Mouse (Mus musculus): ENCODE measurements around the gene Kif18b. TPM values are rescaled to one million over a fixed set of nuclear protein-coding genes. Genes with fewer than 3 reads are reported as not detected.

The Kif18b gene
- polyA plus RNA-seq, 1 experiment from 2014 or later: 10.3 TPM

DNA sequence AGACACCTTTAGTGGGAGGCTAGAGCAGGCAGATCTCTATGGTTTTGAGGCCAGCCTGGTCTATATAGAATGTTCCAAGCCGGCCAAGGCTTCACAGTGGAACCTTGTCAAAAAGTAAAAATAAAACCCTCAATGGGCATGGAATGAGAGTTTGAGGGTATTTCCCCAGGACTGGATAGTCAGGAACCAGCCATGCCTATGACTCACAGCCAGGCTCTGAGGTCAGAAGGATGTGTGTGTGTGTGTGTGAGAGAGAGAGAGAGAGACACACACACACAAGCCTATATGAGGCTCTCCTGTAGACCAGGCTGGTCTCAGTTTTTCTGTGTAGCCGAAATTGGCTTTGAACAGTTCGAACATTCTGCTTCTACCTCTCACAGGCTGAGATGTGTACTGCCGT is 30.2 kb downstream of the Kif18b start:
- Histone ChIP-seq H3K4me1 (peaks cover 15% of the 10 kb centered on the region), H3K27ac (no peak overlapping the region), H3K4me3 (no peak overlapping the region), H3K4me2 (no peak overlapping the region), H3K9ac (no peak overlapping the region), H3K36me3 (ENCODE audit: poor library complexity, severe bottlenecking) (no peaks in the 10 kb centered on the region), H3K27me3 (peaks cover 57% of the 10 kb centered on the region), H3K9me3 (replicated peaks) (no peaks in the 10 kb centered on the region)
- 83% methylated on average over 4 of the region's 4 CpGs for WGBS
- ATAC-seq: no peak

DNA sequence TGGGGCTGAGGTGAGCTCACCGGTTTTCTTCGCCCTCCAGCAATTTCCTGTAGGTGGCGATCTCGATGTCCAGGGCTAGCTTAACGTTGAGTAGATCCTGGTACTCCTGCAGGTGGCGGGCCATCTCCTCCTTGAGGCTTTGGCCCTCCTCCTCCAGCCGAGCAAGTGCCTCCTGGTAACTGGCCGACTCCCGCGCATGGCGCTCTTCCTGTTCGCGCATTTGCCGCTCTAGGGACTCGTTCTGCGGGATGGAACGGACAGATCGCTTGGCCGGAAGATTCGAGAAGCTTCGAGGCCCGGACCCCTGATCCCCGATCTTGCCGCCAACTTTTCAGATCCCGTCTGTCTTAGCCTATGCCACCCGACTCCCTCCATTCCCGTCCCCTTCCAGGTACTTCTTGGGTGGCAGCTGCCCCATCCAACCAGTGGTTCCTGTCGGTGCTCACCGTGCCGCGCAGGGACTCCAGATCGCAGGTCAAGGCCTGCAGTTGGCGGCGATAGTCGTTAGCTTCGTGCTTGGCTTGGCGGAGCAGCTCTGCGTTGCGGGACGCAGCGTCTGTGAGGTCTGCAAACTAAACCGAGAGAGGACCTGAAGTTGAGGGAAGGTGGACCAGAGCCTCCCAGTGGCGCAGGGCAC is 31.8 kb downstream of the Kif18b start:
- Histone ChIP-seq H3K9ac (peak overlapping the region; percentile 52), H3K9me3 (replicated peaks) (no peaks in the 10 kb centered on the region), H3K4me3 (peak overlapping the region; percentile 24), H3K36me3 (ENCODE audit: poor library complexity, severe bottlenecking) (no peaks in the 10 kb centered on the region), H3K27ac (no peak overlapping the region), H3K27me3 (peaks cover 57% of the 10 kb centered on the region), H3K4me2 (peak overlapping the region; percentile 54), H3K4me1 (peaks cover 8% of the 10 kb centered on the region)
- ATAC-seq: no peak
- 3% methylated on average over 43 of the region's 43 CpGs for WGBS

GRCm38 (mm10) chr11:102890096-102890495 is 34.8 kb downstream of the Kif18b start:
- Histone ChIP-seq H3K9me3 (replicated peaks) (no peaks in the 10 kb centered on the region), H3K36me3 (ENCODE audit: poor library complexity, severe bottlenecking) (no peaks in the 10 kb centered on the region), H3K9ac (no peak overlapping the region), H3K27ac (no peak overlapping the region), H3K4me2 (no peak overlapping the region), H3K4me1 (peaks cover 10% of the 10 kb centered on the region), H3K27me3 (peaks cover 47% of the 10 kb centered on the region), H3K4me3 (no peak overlapping the region)
- ATAC-seq: no peak
- WGBS: 71% methylated on average over 5 of the region's 5 CpGs

DNA sequence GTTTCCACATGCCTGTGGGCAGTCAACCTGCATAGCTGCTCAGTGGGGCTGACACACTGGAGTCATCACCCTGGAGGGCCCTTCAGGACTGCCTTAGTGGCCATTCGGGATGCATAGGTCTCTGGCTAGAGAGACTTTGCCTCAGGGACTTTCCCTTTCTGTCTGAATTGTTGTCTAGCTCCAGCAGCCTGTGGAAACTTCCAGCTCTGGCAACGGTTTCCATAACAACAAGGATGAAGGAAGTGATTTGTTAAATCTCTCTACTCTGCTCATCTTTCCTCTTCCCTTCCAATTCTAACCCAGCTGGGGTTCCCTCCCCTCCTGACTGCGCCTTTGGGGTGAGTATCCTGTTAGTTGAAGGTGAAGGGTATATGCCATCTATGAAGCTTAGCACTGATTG is 36.8 kb downstream of the Kif18b start:
- Histone ChIP-seq H3K9me3 (replicated peaks) (no peaks in the 10 kb centered on the region), H3K4me3 (no peak overlapping the region), H3K36me3 (ENCODE audit: poor library complexity, severe bottlenecking) (no peaks in the 10 kb centered on the region), H3K9ac (no peak overlapping the region), H3K27me3 (peaks cover 28% of the 10 kb centered on the region), H3K4me2 (no peak overlapping the region), H3K4me1 (peaks cover 6% of the 10 kb centered on the region), H3K27ac (no peak overlapping the region)
- no peak for ATAC-seq
- 63% methylated on average over 3 of the region's 3 CpGs for WGBS

GRCm38 (mm10) chr11:102887433-102887832 is 37.5 kb downstream of the Kif18b start:
- H3K9me3 ChIP-seq (replicated peaks): no peaks in the 10 kb centered on the region
- no peak overlapping the region for H3K27ac ChIP-seq
- ATAC-seq: no peak
- no peak overlapping the region for H3K4me3 ChIP-seq
- H3K27me3 ChIP-seq: peaks cover 21% of the 10 kb centered on the region
- no peaks in the 10 kb centered on the region for H3K36me3 ChIP-seq (ENCODE audit: poor library complexity, severe bottlenecking)
- no peak overlapping the region for H3K9ac ChIP-seq
- H3K4me2 ChIP-seq: no peak overlapping the region
- 0 out of 2 replicates have a peak, but pooled peaks cover 2% of the 10 kb centered on the region for H3K4me1 ChIP-seq
- WGBS: 85% methylated on average over 5 of the region's 5 CpGs

DNA sequence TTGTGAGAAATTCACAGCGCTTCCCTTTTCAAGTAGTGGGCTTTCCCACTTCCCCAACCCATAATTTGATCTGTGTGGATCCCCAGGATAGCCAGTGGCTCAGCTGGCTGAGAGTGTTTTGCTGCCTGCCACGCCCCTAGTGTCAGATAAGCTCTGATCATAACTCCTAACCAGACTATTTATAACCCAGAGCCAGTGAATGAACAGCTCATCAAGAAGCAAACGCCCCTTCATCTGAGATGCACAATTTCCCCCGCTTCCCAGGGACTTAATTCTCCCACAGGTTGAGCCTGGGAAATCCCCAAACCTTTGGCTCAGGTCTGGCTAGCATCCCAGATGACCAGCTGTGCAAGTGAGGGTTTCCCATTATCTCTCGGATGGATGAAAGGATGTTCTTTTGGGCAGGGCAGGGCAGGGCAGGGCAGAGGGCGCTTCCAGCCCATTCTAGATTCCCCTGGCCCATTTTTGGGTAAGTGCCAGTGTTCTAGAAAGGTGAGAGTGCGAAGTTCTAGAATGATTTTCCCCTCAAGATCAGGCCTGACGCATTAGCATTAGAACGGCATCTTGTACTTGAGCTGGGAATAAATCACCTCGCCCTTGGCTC is 40.2 kb downstream of the Kif18b start, which contains the start of gene Fam187a:
Fam187a (plus strand) TSS at position 554 of the 604 bp plus-strand sequence.
- Histone ChIP-seq H3K9me3 (replicated peaks) (no peaks in the 10 kb centered on the region), H3K4me2 (no peak within 1 kb of the TSS), H3K27ac (no peak within 1 kb of the TSS), H3K36me3 (ENCODE audit: poor library complexity, severe bottlenecking) (no peaks in the 10 kb centered on the region), H3K9ac (no peak within 1 kb of the TSS), H3K27me3 (peaks cover 8% of the 10 kb centered on the region; the same call in 1 of the 2 replicates), H3K4me1 (peaks cover 15% of the 10 kb centered on the region), H3K4me3 (no peak within 1 kb of the TSS)
- no peak for ATAC-seq
- WGBS: 53% methylated on average over 10 of the region's 10 CpGs

GRCm38 (mm10) chr11:102881314-102882198 is 43.4 kb downstream of the Kif18b start:
- Histone ChIP-seq H3K4me2 (peak overlapping the region; percentile 77), H3K9me3 (replicated peaks) (no peaks in the 10 kb centered on the region)
- no peak for ATAC-seq

DNA sequence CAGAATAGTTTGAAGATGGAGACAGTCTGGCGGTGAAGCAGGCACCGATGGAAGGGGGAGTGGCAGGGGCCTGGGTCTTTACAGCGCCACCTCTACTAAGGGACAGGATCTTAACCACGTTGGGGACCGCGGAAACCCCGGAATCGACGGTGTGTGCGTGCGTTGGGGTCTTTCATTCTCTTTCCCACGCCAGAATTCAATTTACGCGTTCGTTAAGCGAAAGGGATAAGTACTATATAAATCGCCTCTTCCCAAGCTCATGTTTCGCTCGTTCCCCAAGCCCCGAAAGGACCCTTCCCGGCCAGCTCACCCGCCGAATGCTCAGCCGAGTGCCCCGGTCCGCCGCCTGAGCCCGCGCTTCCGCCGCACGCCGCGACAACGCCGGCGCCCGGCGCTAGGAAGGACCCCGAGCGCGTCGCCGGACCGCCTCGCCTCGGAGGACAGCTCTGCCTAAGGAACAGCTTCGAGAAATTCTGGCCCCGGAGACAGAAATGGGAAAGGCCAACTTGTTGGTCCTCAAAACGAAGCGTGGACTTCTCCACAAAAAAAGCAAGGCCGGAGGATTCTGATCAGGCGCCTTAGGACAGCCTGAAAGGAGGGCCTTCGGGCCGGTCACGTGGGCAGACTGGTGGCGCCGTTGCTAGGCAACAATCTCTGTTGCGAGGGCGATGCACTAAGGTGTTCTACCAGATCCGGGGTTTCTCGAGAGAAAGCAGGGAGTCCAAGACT is 44.2 kb downstream of the Kif18b start, which contains the start of the genes Eftud2 and Ccdc103:
Eftud2 (minus strand) TSS at position 401 of the 729 bp plus-strand sequence.
Ccdc103 (plus strand) TSS at position 620 of the 729 bp plus-strand sequence.
- peak within 1 kb of the TSS; percentile 79 for H3K27ac ChIP-seq
- peaks cover 19% of the 10 kb centered on the region for H3K36me3 ChIP-seq (ENCODE audit: poor library complexity, severe bottlenecking)
- H3K9me3 ChIP-seq (replicated peaks): no peaks in the 10 kb centered on the region
- no peaks in the 10 kb centered on the region for H3K27me3 ChIP-seq
- peaks cover 23% of the 10 kb centered on the region for H3K4me1 ChIP-seq
- H3K9ac ChIP-seq: peak within 1 kb of the TSS; percentile 83
- H3K4me3 ChIP-seq: peak within 1 kb of the TSS; percentile 66
- under 1% methylated on average over 62 of the region's 62 CpGs for WGBS
- ATAC-seq: peak; percentile 95
- peak within 1 kb of the TSS; percentile 77 for H3K4me2 ChIP-seq

More at GRCm38 (mm10) chr11:102881314-102882198, 43.4 kb downstream of the Kif18b start:
- Histone ChIP-seq H3K9ac (peak overlapping the region; percentile 83), H3K4me3 (peak overlapping the region; percentile 66), H3K27me3 (no peaks in the 10 kb centered on the region), H3K27ac (peak overlapping the region; percentile 79), H3K36me3 (ENCODE audit: poor library complexity, severe bottlenecking) (peaks cover 12% of the 10 kb centered on the region), H3K4me1 (peaks cover 23% of the 10 kb centered on the region)
- WGBS: 17% methylated on average over 13 of the region's 13 CpGs

DNA sequence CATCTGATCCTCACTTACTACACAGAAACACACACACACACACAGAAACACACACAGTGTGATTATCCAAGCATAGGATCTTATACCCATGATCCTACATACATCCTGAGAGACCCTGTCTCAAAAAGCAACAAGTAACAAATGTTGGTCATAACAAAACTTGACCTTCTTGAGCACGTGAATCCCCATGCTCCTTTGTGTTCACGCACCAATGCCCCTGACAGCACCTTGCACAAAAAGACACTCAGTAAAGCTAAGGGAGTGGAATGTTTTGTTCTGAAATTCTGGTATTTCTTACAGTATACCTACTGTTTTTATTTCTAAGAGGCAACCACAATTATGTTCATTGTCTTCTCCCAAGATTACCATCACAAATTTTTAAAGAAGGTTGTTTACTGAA is 45.4 kb downstream of the Kif18b start:
- peak overlapping the region; percentile 66 for H3K4me3 ChIP-seq
- H3K4me2 ChIP-seq: peak overlapping the region; percentile 77
- H3K9me3 ChIP-seq (replicated peaks): no peaks in the 10 kb centered on the region
- WGBS: 47% methylated on average over 2 of the region's 2 CpGs
- H3K9ac ChIP-seq: no peak overlapping the region
- ATAC-seq: no peak
- no peaks in the 10 kb centered on the region for H3K27me3 ChIP-seq
- peaks cover 31% of the 10 kb centered on the region for H3K36me3 ChIP-seq (ENCODE audit: poor library complexity, severe bottlenecking)
- H3K4me1 ChIP-seq: peaks cover 23% of the 10 kb centered on the region
- H3K27ac ChIP-seq: no peak overlapping the region

DNA sequence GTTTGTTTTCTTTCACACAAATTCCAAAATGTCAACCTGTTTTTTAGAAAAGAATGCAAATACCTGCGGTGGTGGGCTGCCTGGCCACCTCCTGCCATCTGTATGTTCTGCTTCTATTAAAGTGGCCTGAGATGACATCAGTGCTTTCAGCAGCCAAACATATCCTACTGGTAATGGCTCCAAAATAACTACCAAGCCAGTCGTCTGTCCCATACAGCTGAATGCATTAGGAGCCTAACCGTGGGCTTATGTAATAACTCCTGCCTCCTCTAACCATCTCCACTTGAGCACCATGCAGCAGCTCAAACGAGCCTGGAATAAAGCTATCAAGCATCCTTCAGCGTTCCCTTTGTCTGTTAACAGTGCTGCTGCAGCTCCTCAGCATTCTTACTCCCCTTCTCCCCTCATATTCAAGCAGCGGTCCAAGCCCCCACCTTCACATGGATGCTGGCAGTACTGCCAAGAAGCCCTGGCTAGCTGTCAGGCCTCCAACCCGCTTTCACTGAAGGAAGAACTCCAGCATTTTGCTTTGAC is 50.1 kb downstream of the Kif18b start:
- H3K9ac ChIP-seq: no peak overlapping the region
- no peak overlapping the region for H3K4me3 ChIP-seq
- no peaks in the 10 kb centered on the region for H3K9me3 ChIP-seq (replicated peaks)
- 81% methylated on average over 7 of the region's 7 CpGs for WGBS
- ATAC-seq: no peak
- H3K27ac ChIP-seq: no peak overlapping the region
- H3K36me3 ChIP-seq (ENCODE audit: poor library complexity, severe bottlenecking): peaks cover 67% of the 10 kb centered on the region
- H3K27me3 ChIP-seq: no peaks in the 10 kb centered on the region
- H3K4me1 ChIP-seq: peaks cover 11% of the 10 kb centered on the region
- no peak overlapping the region for H3K4me2 ChIP-seq

- Histone ChIP-seq H3K27ac (no peak overlapping the region), H3K36me3 (ENCODE audit: poor library complexity, severe bottlenecking) (peaks cover 89% of the 10 kb centered on the region), H3K4me2 (no peak overlapping the region), H3K4me3 (no peak overlapping the region), H3K9ac (no peak overlapping the region), H3K27me3 (no peaks in the 10 kb centered on the region), H3K9me3 (replicated peaks) (no peaks in the 10 kb centered on the region), H3K4me1 (no peaks in the 10 kb centered on the region)
- no peak for ATAC-seq
- 44% methylated on average over 4 of the region's 4 CpGs for WGBS
Measured at GRCm38 (mm10) chr11:102864272-102864671, 60.7 kb downstream of the Kif18b start.

Measured in forebrain, embryonic 13.5 days (tissue).